Mouse (Mus musculus): ENCODE measurements around the gene Myh4. TPM values are rescaled to one million over a fixed set of nuclear protein-coding genes. Genes with fewer than 3 reads are reported as not detected.

The Myh4 gene
- polyA plus RNA-seq (2015; fragmentation: Nextera tagmentation; extraction: Ambion mirVana): not detected in 2 replicates

GRCm38 (mm10) chr11:67237481-67238079 lies at the start of gene Myh4:
TSS of gene Myh4 (plus strand) at chr11:67238029.
- DNase-seq (no peak), ATAC-seq (ENCODE audit: low read depth) (no peak)
- WGBS (ENCODE audit: insufficient replicate concordance): 66% methylated on average over 5 of the region's 5 CpGs
- no peak within 1 kb of the TSS for H3K9ac ChIP-seq
- no peaks in the 10 kb centered on the region for H3K27me3 ChIP-seq
- no peak within 1 kb of the TSS for H3K4me3 ChIP-seq (replicated peaks)
- H3K4me2 ChIP-seq: no peak within 1 kb of the TSS
- no peaks in the 10 kb centered on the region for H3K36me3 ChIP-seq
- H3K27ac ChIP-seq: no peak within 1 kb of the TSS
- no peaks in the 10 kb centered on the region for H3K4me1 ChIP-seq (replicated peaks)
- H3K9me3 ChIP-seq (replicated peaks): no peaks in the 10 kb centered on the region

DNA sequence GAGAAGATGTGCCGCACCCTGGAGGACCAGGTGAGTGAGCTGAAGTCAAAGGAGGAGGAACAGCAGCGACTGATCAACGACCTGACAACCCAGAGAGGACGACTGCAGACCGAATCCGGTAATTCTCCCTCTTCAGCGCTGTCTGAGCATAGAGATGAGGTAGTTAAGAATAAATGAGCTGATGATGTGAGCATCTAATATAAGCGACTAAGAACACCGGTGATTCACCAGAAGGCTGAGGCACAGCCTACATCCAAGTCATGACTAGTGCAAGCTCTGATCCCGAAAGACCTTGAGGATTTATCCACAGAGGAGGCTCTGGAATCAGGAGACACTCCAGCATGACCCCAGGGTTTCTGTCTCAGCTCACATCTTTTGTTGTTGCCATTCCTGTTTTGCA lies 47.5 kb upstream of the Myh4 start:
- Histone ChIP-seq H3K4me2 (no peak overlapping the region), H3K36me3 (no peaks in the 10 kb centered on the region), H3K27ac (no peak overlapping the region), H3K27me3 (no peaks in the 10 kb centered on the region), H3K4me1 (replicated peaks) (no peaks in the 10 kb centered on the region), H3K9ac (no peak overlapping the region), H3K9me3 (replicated peaks) (no peaks in the 10 kb centered on the region), H3K4me3 (replicated peaks) (no peak overlapping the region)
- 70% methylated on average over 10 of the region's 10 CpGs for WGBS (ENCODE audit: insufficient replicate concordance)
- DNase-seq: no peak
- ATAC-seq (ENCODE audit: low read depth): no peak

GRCm38 (mm10) chr11:67190814-67191213 lies 47.0 kb upstream of the Myh4 start:
- H3K4me2 ChIP-seq: no peak overlapping the region
- 68% methylated on average over 2 of the region's 2 CpGs for WGBS (ENCODE audit: insufficient replicate concordance)
- H3K27ac ChIP-seq: no peak overlapping the region
- H3K27me3 ChIP-seq: no peaks in the 10 kb centered on the region
- no peaks in the 10 kb centered on the region for H3K36me3 ChIP-seq
- H3K4me3 ChIP-seq (replicated peaks): no peak overlapping the region
- no peaks in the 10 kb centered on the region for H3K9me3 ChIP-seq (replicated peaks)
- H3K9ac ChIP-seq: no peak overlapping the region
- ATAC-seq (ENCODE audit: low read depth): no peak
- DNase-seq: no peak
- H3K4me1 ChIP-seq (replicated peaks): no peaks in the 10 kb centered on the region

DNA sequence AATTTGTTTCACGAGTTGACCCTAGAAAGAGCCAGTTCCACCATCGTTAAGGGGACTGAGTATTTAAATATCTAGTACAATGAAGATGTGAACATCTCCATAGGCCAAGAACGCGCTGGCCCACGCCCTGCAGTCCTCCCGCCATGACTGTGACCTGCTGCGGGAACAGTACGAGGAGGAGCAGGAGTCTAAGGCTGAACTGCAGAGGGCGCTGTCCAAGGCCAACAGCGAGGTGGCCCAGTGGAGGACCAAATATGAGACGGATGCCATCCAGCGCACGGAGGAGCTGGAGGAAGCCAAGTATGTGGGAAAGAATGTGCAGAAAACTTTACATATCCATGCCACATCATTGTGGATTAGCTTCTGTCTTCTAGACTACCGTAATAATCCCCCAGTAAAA lies 46.3 kb upstream of the Myh4 start:
- no peaks in the 10 kb centered on the region for H3K27me3 ChIP-seq
- ATAC-seq (ENCODE audit: low read depth) (no peak), DNase-seq (no peak)
- H3K9ac ChIP-seq: no peak overlapping the region
- WGBS (ENCODE audit: insufficient replicate concordance): 74% methylated on average over 14 of the region's 14 CpGs
- H3K4me2 ChIP-seq: no peak overlapping the region
- no peaks in the 10 kb centered on the region for H3K9me3 ChIP-seq (replicated peaks)
- no peaks in the 10 kb centered on the region for H3K36me3 ChIP-seq
- H3K27ac ChIP-seq: no peak overlapping the region
- H3K4me1 ChIP-seq (replicated peaks): no peaks in the 10 kb centered on the region
- no peak overlapping the region for H3K4me3 ChIP-seq (replicated peaks)

- WGBS (ENCODE audit: insufficient replicate concordance): 35% methylated on average over 1 of the region's 1 CpGs
- H3K4me2 ChIP-seq: no peak overlapping the region
- no peak overlapping the region for H3K4me3 ChIP-seq (replicated peaks)
- no peaks in the 10 kb centered on the region for H3K36me3 ChIP-seq
- DNase-seq (no peak), ATAC-seq (ENCODE audit: low read depth) (no peak)
- H3K4me1 ChIP-seq (replicated peaks): no peaks in the 10 kb centered on the region
- H3K27me3 ChIP-seq: no peaks in the 10 kb centered on the region
- H3K27ac ChIP-seq: no peak overlapping the region
- H3K9ac ChIP-seq: no peak overlapping the region
- H3K9me3 ChIP-seq (replicated peaks): no peaks in the 10 kb centered on the region
These were observed 38.5 kb upstream of the Myh4 start for GRCm38 (mm10) chr11:67199321-67199720.

DNA sequence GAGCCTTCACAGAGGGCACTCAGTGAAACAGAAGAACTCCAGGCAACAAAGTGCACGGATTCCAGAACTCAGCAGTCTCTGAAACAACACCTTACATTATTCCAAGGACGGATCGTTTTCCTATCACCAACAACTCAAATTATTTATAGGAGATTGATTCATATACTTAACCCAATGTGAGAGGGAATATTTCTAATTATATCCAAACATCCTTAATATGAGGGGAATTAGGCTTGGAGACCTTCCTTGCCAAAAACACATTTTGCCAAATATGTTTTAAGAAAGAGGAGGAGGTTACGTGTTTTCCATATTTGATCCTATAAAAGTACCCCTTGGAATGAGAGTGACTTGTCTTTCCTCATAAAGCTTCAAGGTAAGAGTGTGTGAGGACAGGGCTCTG lies 38.1 kb upstream of the Myh4 start, which contains the start of gene Myh1:
TSS of gene Myh1 (plus strand) at position 301 of the 400 bp plus-strand sequence.
- H3K36me3 ChIP-seq: no peaks in the 10 kb centered on the region
- no peak for ATAC-seq (ENCODE audit: low read depth)
- 53% methylated on average over 4 of the region's 4 CpGs for WGBS (ENCODE audit: insufficient replicate concordance)
- H3K9ac ChIP-seq: no peak within 1 kb of the TSS
- no peaks in the 10 kb centered on the region for H3K4me1 ChIP-seq (replicated peaks)
- H3K4me3 ChIP-seq (replicated peaks): no peak within 1 kb of the TSS
- DNase-seq: no peak
- no peak within 1 kb of the TSS for H3K4me2 ChIP-seq
- H3K9me3 ChIP-seq (replicated peaks): no peaks in the 10 kb centered on the region
- no peaks in the 10 kb centered on the region for H3K27me3 ChIP-seq
- no peak within 1 kb of the TSS for H3K27ac ChIP-seq

DNA sequence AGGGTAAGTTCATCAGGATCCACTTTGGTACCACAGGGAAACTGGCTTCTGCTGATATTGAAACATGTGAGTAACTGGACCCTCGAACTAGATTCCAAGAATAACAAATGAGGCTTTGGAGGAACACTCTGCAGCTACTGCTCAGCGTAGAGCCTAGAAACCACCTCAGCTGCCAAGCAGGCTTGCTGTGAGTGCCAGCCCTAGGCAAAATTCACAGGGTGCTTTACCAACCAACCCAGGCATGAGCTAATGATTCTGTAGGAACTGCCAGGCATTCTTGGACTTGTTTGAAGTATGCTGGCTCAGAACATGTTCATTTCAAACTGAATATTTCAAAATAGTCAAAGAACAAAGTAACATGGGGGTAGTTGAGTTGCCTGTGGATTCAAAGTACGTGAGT lies 33.1 kb upstream of the Myh4 start:
- DNase-seq (no peak), ATAC-seq (ENCODE audit: low read depth) (no peak)
- H3K4me2 ChIP-seq: no peak overlapping the region
- H3K9ac ChIP-seq: no peak overlapping the region
- H3K9me3 ChIP-seq (replicated peaks): no peaks in the 10 kb centered on the region
- no peaks in the 10 kb centered on the region for H3K27me3 ChIP-seq
- H3K4me1 ChIP-seq (replicated peaks): no peaks in the 10 kb centered on the region
- no peaks in the 10 kb centered on the region for H3K36me3 ChIP-seq
- WGBS (ENCODE audit: insufficient replicate concordance): 58% methylated on average over 3 of the region's 3 CpGs
- H3K27ac ChIP-seq: no peak overlapping the region
- no peak overlapping the region for H3K4me3 ChIP-seq (replicated peaks)

DNA sequence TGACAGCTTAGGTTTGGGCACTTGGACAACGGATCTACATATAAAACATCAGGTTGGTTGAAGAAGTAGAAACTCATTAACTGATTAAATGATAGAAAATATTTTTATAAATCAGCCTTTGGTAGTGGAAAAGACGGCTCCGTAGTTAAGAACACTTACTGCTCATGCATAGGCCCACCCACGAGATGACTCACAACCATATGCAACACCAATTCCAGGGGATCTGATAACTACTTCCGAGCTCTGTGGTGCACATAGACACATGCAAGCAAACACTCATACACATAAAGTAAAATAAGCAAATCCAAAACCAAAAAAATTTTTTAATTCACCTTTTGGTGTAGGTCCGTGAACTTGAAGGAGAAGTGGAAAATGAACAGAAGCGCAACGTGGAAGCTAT lies 16.0 kb upstream of the Myh4 start:
- no peak overlapping the region for H3K4me3 ChIP-seq (replicated peaks)

DNA sequence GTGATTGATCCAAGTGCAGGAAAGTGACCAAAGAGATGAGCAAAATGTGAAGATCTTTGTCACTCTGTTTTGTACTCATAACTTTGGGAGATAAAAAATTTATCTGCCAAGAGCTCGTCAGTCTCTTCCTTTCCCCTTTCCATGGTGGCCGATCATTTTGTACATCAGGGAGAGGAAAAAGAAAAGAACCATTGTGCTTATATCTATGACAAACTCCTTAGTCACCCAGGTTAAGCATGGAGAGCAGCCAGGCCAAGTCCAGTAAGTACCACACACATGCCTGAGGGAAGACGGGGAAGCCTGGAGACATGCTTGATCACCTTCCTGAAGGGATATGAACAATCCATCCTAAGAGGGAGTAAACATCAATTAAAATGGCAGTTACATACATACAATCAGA lies 13.4 kb upstream of the Myh4 start:
- 72% methylated on average over 3 of the region's 3 CpGs for WGBS (ENCODE audit: insufficient replicate concordance)
- H3K27me3 ChIP-seq: no peaks in the 10 kb centered on the region
- no peaks in the 10 kb centered on the region for H3K36me3 ChIP-seq
- no peak overlapping the region for H3K9ac ChIP-seq
- H3K4me3 ChIP-seq (replicated peaks): no peak overlapping the region
- H3K27ac ChIP-seq: no peak overlapping the region
- no peak overlapping the region for H3K4me2 ChIP-seq
- no peaks in the 10 kb centered on the region for H3K9me3 ChIP-seq (replicated peaks)
- H3K4me1 ChIP-seq (replicated peaks): no peaks in the 10 kb centered on the region
- no peak for DNase-seq
- no peak for ATAC-seq (ENCODE audit: low read depth)

More for the DNA sequence above, 16.0 kb upstream of the Myh4 start:
- DNase-seq: no peak
- H3K4me2 ChIP-seq: no peak overlapping the region
- H3K4me1 ChIP-seq (replicated peaks): no peaks in the 10 kb centered on the region
- H3K36me3 ChIP-seq: no peaks in the 10 kb centered on the region
- no peaks in the 10 kb centered on the region for H3K27me3 ChIP-seq
- no peaks in the 10 kb centered on the region for H3K9me3 ChIP-seq (replicated peaks)
- H3K9ac ChIP-seq: no peak overlapping the region
- ATAC-seq (ENCODE audit: low read depth): no peak
- 74% methylated on average over 8 of the region's 8 CpGs for WGBS (ENCODE audit: insufficient replicate concordance)
- H3K27ac ChIP-seq: no peak overlapping the region

DNA sequence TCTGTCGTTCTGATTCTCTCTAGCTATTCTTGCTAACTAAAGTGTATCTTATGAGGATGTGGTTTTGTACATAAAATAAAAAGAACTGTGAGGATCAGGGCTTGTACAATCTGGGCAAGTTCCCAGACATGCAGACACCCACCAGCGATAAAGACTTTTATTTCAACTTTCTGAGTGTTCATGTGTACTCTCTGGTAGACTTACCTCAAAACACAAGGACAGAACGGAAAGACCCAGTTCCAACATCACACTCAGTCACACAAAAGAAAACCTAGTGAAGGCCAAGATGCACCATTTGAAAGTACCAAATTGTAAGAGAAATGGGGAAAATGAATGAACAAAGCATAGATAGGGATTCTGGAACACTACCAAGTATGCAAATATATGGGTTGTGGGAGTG lies 9.1 kb upstream of the Myh4 start:
- Histone ChIP-seq H3K9me3 (replicated peaks) (no peaks in the 10 kb centered on the region), H3K27ac (no peak overlapping the region), H3K4me1 (replicated peaks) (no peaks in the 10 kb centered on the region), H3K9ac (no peak overlapping the region), H3K27me3 (no peaks in the 10 kb centered on the region), H3K4me2 (no peak overlapping the region), H3K36me3 (no peaks in the 10 kb centered on the region), H3K4me3 (replicated peaks) (no peak overlapping the region)
- no peak for DNase-seq
- ATAC-seq (ENCODE audit: low read depth): no peak
- WGBS (ENCODE audit: insufficient replicate concordance): 62% methylated on average over 3 of the region's 3 CpGs

- Histone ChIP-seq H3K9ac (no peak overlapping the region), H3K9me3 (replicated peaks) (no peaks in the 10 kb centered on the region), H3K4me2 (no peak overlapping the region), H3K27ac (no peak overlapping the region), H3K36me3 (no peaks in the 10 kb centered on the region), H3K4me1 (replicated peaks) (no peaks in the 10 kb centered on the region), H3K27me3 (no peaks in the 10 kb centered on the region), H3K4me3 (replicated peaks) (no peak overlapping the region)
- 62% methylated on average over 5 of the region's 5 CpGs for WGBS (ENCODE audit: insufficient replicate concordance)
- DNase-seq (no peak), ATAC-seq (ENCODE audit: low read depth) (no peak)
These were observed 8.7 kb upstream of the Myh4 start for GRCm38 (mm10) chr11:67229166-67229565.

GRCm38 (mm10) chr11:67229946-67230345 lies 7.9 kb upstream of the Myh4 start:
- ATAC-seq (ENCODE audit: low read depth): no peak
- H3K27me3 ChIP-seq: no peaks in the 10 kb centered on the region
- H3K4me2 ChIP-seq: no peak overlapping the region
- no peaks in the 10 kb centered on the region for H3K36me3 ChIP-seq
- DNase-seq: no peak
- no peak overlapping the region for H3K9ac ChIP-seq
- no peak overlapping the region for H3K4me3 ChIP-seq (replicated peaks)
- WGBS (ENCODE audit: insufficient replicate concordance): 53% methylated on average over 2 of the region's 2 CpGs
- H3K4me1 ChIP-seq (replicated peaks): no peaks in the 10 kb centered on the region
- no peak overlapping the region for H3K27ac ChIP-seq
- H3K9me3 ChIP-seq (replicated peaks): no peaks in the 10 kb centered on the region

All from liver, embryonic 13.5 days (tissue).